Mouse (Mus musculus) heart, embryonic 10.5 days (tissue): Measurements from ENCODE around the gene Nrg4. TPM values are rescaled to one million over a fixed set of nuclear protein-coding genes. Genes with fewer than 3 reads are reported as not detected.

Experiments used
- polyA plus RNA-seq: library from polyadenylated mRNA; unstranded; fragments of >200 nt; fragmentation: Nextera tagmentation; extraction: Ambion mirVana; gene quantifications from 2 replicates; pipeline ENCODE4 v1.2.1, GENCODE M21; 2016

Nrg4 gene
- polyA plus RNA-seq, 1 experiment from 2014 or later: 1.3 TPM

Other genes with a start within 250 kb of the Nrg4 start
- gene Ube2q2, start 178.0 kb downstream of the Nrg4 start, polyA plus RNA-seq: 31.3 and 32.3 TPM in 2 replicates
- 69.3 and 70.6 TPM in 2 replicates for gene Fbxo22, start 117.9 kb downstream of the Nrg4 start, polyA plus RNA-seq
- 0.11 and 0.13 TPM in 2 replicates for gene Tmem266, start 69 bp upstream of the Nrg4 start, polyA plus RNA-seq
- 252 and 322 TPM in 2 replicates for gene Etfa, start 185.4 kb upstream of the Nrg4 start, polyA plus RNA-seq
- 1.1 and 6.5 TPM in 2 replicates for gene Isl2, start 211.8 kb upstream of the Nrg4 start, polyA plus RNA-seq